Mouse (Mus musculus): ENCODE measurements around the gene Cr2. TPM values are rescaled to one million over a fixed set of nuclear protein-coding genes. Genes with fewer than 3 reads are reported as not detected.
A peak's percentile ranks its signal among the peaks of the same experiment; 100 is the strongest.
"Not testable (repeated sequence)": the region's sequence is repeated elsewhere in the genome, so short reads cannot be mapped to it uniquely, and the experiment has no call there.

Gene Cr2
- polyA plus RNA-seq (2012; rRNA removed) = 2.2 TPM in 2 replicates

GRCm38 (mm10) chr1:195175980-195176931, at the start of gene Cr2:
TSS of gene Cr2 (minus strand) at chr1:195176716.
- DNase-seq (ENCODE audit: low read depth, low spot score) = no peak
- 9% methylated on average over 20 of the region's 20 CpGs for WGBS

- no peak for DNase-seq (ENCODE audit: low read depth, low spot score)
- 31% methylated on average over 2 of the region's 2 CpGs for WGBS
Measured at GRCm38 (mm10) chr1:195221781-195222180, 45.3 kb upstream of the Cr2 start.

GRCm38 (mm10) chr1:195212851-195213250, 36.3 kb upstream of the Cr2 start:
- DNase-seq (ENCODE audit: low read depth, low spot score) = not testable (repeated sequence)
- WGBS = 60% methylated on average over 19 of the region's 19 CpGs

- DNase-seq (ENCODE audit: low read depth, low spot score) = no peak
Measured at GRCm38 (mm10) chr1:195184746-195185145, 8.2 kb upstream of the Cr2 start.

- no peak for DNase-seq (ENCODE audit: low read depth, low spot score)
Measured at GRCm38 (mm10) chr1:195164996-195165755, 11.3 kb downstream of the Cr2 start.

GRCm38 (mm10) chr1:195132070-195132469, 44.4 kb downstream of the Cr2 start:
- WGBS = 42% methylated on average over 3 of the region's 3 CpGs

More at GRCm38 (mm10) chr1:195164996-195165755, 11.3 kb downstream of the Cr2 start:
- WGBS = 70% methylated on average over 9 of the region's 9 CpGs

GRCm38 (mm10) chr1:195131675-195132015, 44.9 kb downstream of the Cr2 start:
- 17% methylated on average over 4 of the region's 4 CpGs for WGBS
- DNase-seq (ENCODE audit: low read depth, low spot score) = no peak

More at GRCm38 (mm10) chr1:195132070-195132469, 44.4 kb downstream of the Cr2 start:
- DNase-seq (ENCODE audit: low read depth, low spot score) = no peak

GRCm38 (mm10) chr1:195130953-195131674, 45.4 kb downstream of the Cr2 start, which contains the start of gene Cr1l:
TSS of gene Cr1l (minus strand) at chr1:195131586.
- WGBS = under 1% methylated on average over 31 of the region's 31 CpGs
- DNase-seq (ENCODE audit: low read depth, low spot score) = peak; percentile 68

GRCm38 (mm10) chr1:195130479-195130878, 46.0 kb downstream of the Cr2 start:
- DNase-seq (ENCODE audit: low read depth, low spot score) = no peak
- 0% methylated on average over 2 of the region's 2 CpGs for WGBS

- 61% methylated on average over 1 of the region's 1 CpGs for WGBS
- no peak for DNase-seq (ENCODE audit: low read depth, low spot score)
Measured at GRCm38 (mm10) chr1:195129867-195130266, 46.6 kb downstream of the Cr2 start.

GRCm38 (mm10) chr1:195114414-195114813, 62.1 kb downstream of the Cr2 start:
- WGBS = 94% methylated on average over 1 of the region's 1 CpGs
- no peak for DNase-seq (ENCODE audit: low read depth, low spot score)

GRCm38 (mm10) chr1:195113621-195114020, 62.9 kb downstream of the Cr2 start:
- no peak for DNase-seq (ENCODE audit: low read depth, low spot score)
- whole genome bisulfite sequencing = 88% methylated on average over 4 of the region's 4 CpGs

GRCm38 (mm10) chr1:195100693-195101092, 75.8 kb downstream of the Cr2 start:
- WGBS = 35% methylated on average over 4 of the region's 4 CpGs
- no peak for DNase-seq (ENCODE audit: low read depth, low spot score)

- WGBS = 57% methylated on average over 1 of the region's 1 CpGs
- DNase-seq (ENCODE audit: low read depth, low spot score) = no peak
Measured at GRCm38 (mm10) chr1:195098004-195098403, 78.5 kb downstream of the Cr2 start.

GRCm38 (mm10) chr1:195092220-195092720, 84.2 kb downstream of the Cr2 start, which contains the start of gene Cd46:
TSS of gene Cd46 (minus strand) at chr1:195092249.
- peak; percentile 70 for DNase-seq (ENCODE audit: low read depth, low spot score)
- 5% methylated on average over 14 of the region's 14 CpGs for WGBS

- peak; percentile 8 for DNase-seq (ENCODE audit: low read depth, low spot score)
- 13% methylated on average over 11 of the region's 11 CpGs for WGBS
Measured at GRCm38 (mm10) chr1:195091699-195092219, 84.8 kb downstream of the Cr2 start.
